Mouse (Mus musculus): Measurements from ENCODE around the gene Cdh5. TPM values are rescaled to one million over a fixed set of nuclear protein-coding genes. Genes with fewer than 3 reads are reported as not detected.
"Not testable (repeated sequence)": the region's sequence is repeated elsewhere in the genome, so short reads cannot be mapped to it uniquely, and the experiment has no call there.

Cdh5 gene
- polyA plus RNA-seq (2015; fragmentation: Nextera tagmentation; extraction: Ambion mirVana): 12.8 TPM in 2 replicates

GRCm38 (mm10) chr8:104101415-104101814 lies at the start of gene Cdh5:
TSS of gene Cdh5 (plus strand) at chr8:104101625.
- Histone ChIP-seq H3K4me1 (replicated peaks) (peaks cover 10% of the 10 kb centered on the region), H3K4me3 (replicated peaks) (no peak within 1 kb of the TSS), H3K27me3 (no peaks in the 10 kb centered on the region), H3K27ac (no peak within 1 kb of the TSS), H3K4me2 (replicated peaks) (no peak within 1 kb of the TSS), H3K36me3 (no peaks in the 10 kb centered on the region), H3K9me3 (no peaks in the 10 kb centered on the region), H3K9ac (replicated peaks) (no peak within 1 kb of the TSS)
- WGBS: 71% methylated on average over 8 of the region's 8 CpGs
- ATAC-seq: no peak

- 71% methylated on average over 5 of the region's 5 CpGs for WGBS
- no peak overlapping the region for H3K4me3 ChIP-seq (replicated peaks)
- no peak for ATAC-seq
- H3K4me1 ChIP-seq (replicated peaks): peaks cover 38% of the 10 kb centered on the region
- H3K36me3 ChIP-seq: no peaks in the 10 kb centered on the region
- no peak overlapping the region for H3K9ac ChIP-seq (replicated peaks)
- H3K27me3 ChIP-seq: 0 out of 2 replicates have a peak, but pooled peaks cover 4% of the 10 kb centered on the region
- H3K4me2 ChIP-seq (replicated peaks): no peak overlapping the region
- H3K27ac ChIP-seq: 0 out of 2 replicates have a peak overlapping the region, but pooled peaks have one; percentile 11
- no peaks in the 10 kb centered on the region for H3K9me3 ChIP-seq
These were observed 41.5 kb upstream of the Cdh5 start for GRCm38 (mm10) chr8:104059922-104060321.

- H3K27me3 ChIP-seq: 0 out of 2 replicates have a peak, but pooled peaks cover 4% of the 10 kb centered on the region
- H3K27ac ChIP-seq: no peak overlapping the region
- ATAC-seq: no peak
- no peak overlapping the region for H3K4me2 ChIP-seq (replicated peaks)
- H3K4me1 ChIP-seq (replicated peaks): peaks cover 38% of the 10 kb centered on the region
- 91% methylated on average over 7 of the region's 7 CpGs for WGBS
- H3K9ac ChIP-seq (replicated peaks): no peak overlapping the region
- no peaks in the 10 kb centered on the region for H3K36me3 ChIP-seq
- no peaks in the 10 kb centered on the region for H3K9me3 ChIP-seq
- no peak overlapping the region for H3K4me3 ChIP-seq (replicated peaks)
These were observed 41.0 kb upstream of the Cdh5 start for GRCm38 (mm10) chr8:104060446-104060845.

GRCm38 (mm10) chr8:104061048-104061988 lies 40.1 kb upstream of the Cdh5 start:
- peak overlapping the region; percentile 30 for H3K4me2 ChIP-seq (replicated peaks)
- H3K27ac ChIP-seq: peak overlapping the region; percentile 69
- no peaks in the 10 kb centered on the region for H3K9me3 ChIP-seq
- H3K36me3 ChIP-seq: no peaks in the 10 kb centered on the region
- H3K4me3 ChIP-seq (replicated peaks): no peak overlapping the region
- peaks cover 38% of the 10 kb centered on the region for H3K4me1 ChIP-seq (replicated peaks)
- H3K9ac ChIP-seq (replicated peaks): no peak overlapping the region
- 65% methylated on average over 6 of the region's 6 CpGs for WGBS
- peak; percentile 62 for ATAC-seq
- H3K27me3 ChIP-seq: 0 out of 2 replicates have a peak, but pooled peaks cover 4% of the 10 kb centered on the region

GRCm38 (mm10) chr8:104061989-104062820 lies 39.2 kb upstream of the Cdh5 start:
- Histone ChIP-seq H3K36me3 (no peaks in the 10 kb centered on the region), H3K27ac (peak overlapping the region; percentile 69), H3K9ac (replicated peaks) (no peak overlapping the region), H3K4me1 (replicated peaks) (peaks cover 38% of the 10 kb centered on the region), H3K4me2 (replicated peaks) (peak overlapping the region; percentile 30), H3K9me3 (no peaks in the 10 kb centered on the region), H3K27me3 (0 out of 2 replicates have a peak, but pooled peaks cover 4% of the 10 kb centered on the region), H3K4me3 (replicated peaks) (no peak overlapping the region)
- 32% methylated on average over 15 of the region's 15 CpGs for WGBS
- peak; percentile 85 for ATAC-seq

- ATAC-seq: no peak
- Histone ChIP-seq H3K27ac (no peak overlapping the region), H3K4me2 (replicated peaks) (no peak overlapping the region), H3K27me3 (no peaks in the 10 kb centered on the region), H3K4me1 (replicated peaks) (peaks cover 23% of the 10 kb centered on the region), H3K36me3 (no peaks in the 10 kb centered on the region), H3K9me3 (no peaks in the 10 kb centered on the region), H3K9ac (replicated peaks) (no peak overlapping the region), H3K4me3 (replicated peaks) (no peak overlapping the region)
- WGBS: 87% methylated on average over 7 of the region's 7 CpGs
These were observed 36.2 kb upstream of the Cdh5 start for GRCm38 (mm10) chr8:104065223-104065622.

GRCm38 (mm10) chr8:104065906-104066518 lies 35.4 kb upstream of the Cdh5 start:
- H3K9me3 ChIP-seq: no peaks in the 10 kb centered on the region
- no peak overlapping the region for H3K4me2 ChIP-seq (replicated peaks)
- H3K36me3 ChIP-seq: no peaks in the 10 kb centered on the region
- H3K4me1 ChIP-seq (replicated peaks): peaks cover 17% of the 10 kb centered on the region
- no peak for ATAC-seq
- no peak overlapping the region for H3K4me3 ChIP-seq (replicated peaks)
- WGBS: 89% methylated on average over 9 of the region's 9 CpGs
- no peak overlapping the region for H3K9ac ChIP-seq (replicated peaks)
- H3K27me3 ChIP-seq: no peaks in the 10 kb centered on the region
- H3K27ac ChIP-seq: no peak overlapping the region

- WGBS: 88% methylated on average over 12 of the region's 12 CpGs
- Histone ChIP-seq H3K4me2 (replicated peaks) (no peak overlapping the region), H3K27me3 (no peaks in the 10 kb centered on the region), H3K4me1 (replicated peaks) (peaks cover 3% of the 10 kb centered on the region), H3K36me3 (no peaks in the 10 kb centered on the region), H3K9ac (replicated peaks) (no peak overlapping the region), H3K27ac (no peak overlapping the region), H3K9me3 (no peaks in the 10 kb centered on the region), H3K4me3 (replicated peaks) (no peak overlapping the region)
- ATAC-seq: no peak
These were observed 34.0 kb upstream of the Cdh5 start for GRCm38 (mm10) chr8:104067390-104067925.

GRCm38 (mm10) chr8:104068421-104069035 lies 32.9 kb upstream of the Cdh5 start:
- Histone ChIP-seq H3K4me2 (replicated peaks) (no peak overlapping the region), H3K27ac (no peak overlapping the region), H3K27me3 (no peaks in the 10 kb centered on the region), H3K36me3 (no peaks in the 10 kb centered on the region), H3K4me3 (replicated peaks) (no peak overlapping the region), H3K9ac (replicated peaks) (no peak overlapping the region), H3K4me1 (replicated peaks) (no peaks in the 10 kb centered on the region), H3K9me3 (no peaks in the 10 kb centered on the region)
- WGBS: 82% methylated on average over 15 of the region's 15 CpGs
- no peak for ATAC-seq

- H3K4me3 ChIP-seq (replicated peaks); H3K27ac ChIP-seq; H3K4me2 ChIP-seq (replicated peaks); H3K27me3 ChIP-seq; H3K36me3 ChIP-seq; H3K9ac ChIP-seq (replicated peaks); H3K4me1 ChIP-seq (replicated peaks); H3K9me3 ChIP-seq; ATAC-seq: not testable (repeated sequence)
- WGBS: 80% methylated on average over 9 of the region's 9 CpGs
These were observed 31.1 kb upstream of the Cdh5 start for GRCm38 (mm10) chr8:104070201-104070865.

- WGBS: 92% methylated on average over 10 of the region's 10 CpGs
- H3K4me3 ChIP-seq (replicated peaks): no peak overlapping the region
- H3K36me3 ChIP-seq: no peaks in the 10 kb centered on the region
- H3K9ac ChIP-seq (replicated peaks): no peak overlapping the region
- H3K27ac ChIP-seq: no peak overlapping the region
- no peak overlapping the region for H3K4me2 ChIP-seq (replicated peaks)
- no peaks in the 10 kb centered on the region for H3K9me3 ChIP-seq
- ATAC-seq: no peak
- no peaks in the 10 kb centered on the region for H3K4me1 ChIP-seq (replicated peaks)
- no peaks in the 10 kb centered on the region for H3K27me3 ChIP-seq
These were observed 30.5 kb upstream of the Cdh5 start for GRCm38 (mm10) chr8:104070949-104071348.

All from midbrain, embryonic 13.5 days (tissue).